Mouse (Mus musculus) forebrain, embryonic 11.5 days (tissue): ENCODE data around the gene Cmc2. TPM values are rescaled to one million over a fixed set of nuclear protein-coding genes. Genes with fewer than 3 reads are reported as not detected.

ENCODE experiments used
- ATAC-seq: fragments of 200-750 bp; cut with Nextera tagmentation; replicated peaks from 2 replicates; pipeline ENCODE4 v1.8.0; 2017; ENCODE audit warnings: moderate TSS enrichment; ENCODE audit not compliant: low FRiP score
- DNase-seq: peaks from one replicate; pipeline ENCODE4 v3.0.0-alpha.2; 2017; ENCODE audit warnings: low spot score
- H3K27ac ChIP-seq: fragments of 300-500 bp; sonication (generic); 2 replicates; pipeline ENCODE4 v1.5.1; 2014; ENCODE audit warnings: low read depth, low read length
- H3K27me3 ChIP-seq: fragments of 300-500 bp; sonication (generic); 2 replicates; pipeline ENCODE4 v1.6.1; 2014; ENCODE audit warnings: mild to moderate bottlenecking, low read length, mixed read lengths; ENCODE audit not compliant: control insufficient read depth, insufficient read depth
- H3K36me3 ChIP-seq: fragments of 300-500 bp; sonication (generic); 2 replicates; pipeline ENCODE4 v1.6.1; 2014; ENCODE audit warnings: mild to moderate bottlenecking, low read length, moderate library complexity, mixed read lengths; ENCODE audit not compliant: control insufficient read depth, insufficient read depth
- H3K4me1 ChIP-seq: fragments of 300-500 bp; sonication (generic); replicated peaks from 2 replicates; pipeline ENCODE4 v1.6.1; 2014; ENCODE audit warnings: low read length, mixed read lengths; ENCODE audit not compliant: control insufficient read depth, insufficient read depth
- H3K4me2 ChIP-seq: fragments of 300-500 bp; sonication (generic); 2 replicates; pipeline ENCODE4 v1.6.1; 2014; ENCODE audit warnings: low read depth, mild to moderate bottlenecking, low read length, moderate library complexity, mixed read lengths; ENCODE audit not compliant: severe bottlenecking
- H3K4me3 ChIP-seq: fragments of 300-500 bp; sonication (generic); 2 replicates; pipeline ENCODE4 v1.5.1; 2014; ENCODE audit warnings: low read depth, low read length
- H3K9ac ChIP-seq: fragments of 300-500 bp; sonication (generic); 2 replicates; pipeline ENCODE4 v1.6.1; 2014; ENCODE audit warnings: low read length
- H3K9me3 ChIP-seq: fragments of 300-500 bp; sonication (generic); 2 replicates; pipeline ENCODE4 v1.6.1; 2016; ENCODE audit warnings: low read length, mixed read lengths; ENCODE audit not compliant: control insufficient read depth
- WGBS: fragments of 180-500 bp; shearing (Covaris S2); extraction: QIAGEN DNeasy Blood & Tissue Kit; methylation state at CpG from one replicate; pipeline ENCODE4 v1.1.7; 2014; 5-methylcytosine and 5-hydroxymethylcytosine counted together
- polyA plus RNA-seq: library from polyadenylated mRNA; unstranded; fragments of >200 nt; fragmentation: Nextera tagmentation; extraction: Ambion mirVana; gene quantifications from 2 replicates; pipeline ENCODE4 v1.2.1, GENCODE M21; 2014

Cmc2 gene
- polyA plus RNA-seq, 1 experiment from 2014 or later, result 83.9 TPM

- H3K4me3 ChIP-seq, result no peak overlapping the region
- 88% methylated on average over 11 of the region's 11 CpGs for whole genome bisulfite sequencing
- ATAC-seq (no peak), DNase-seq (no peak)
- no peaks in the 10 kb centered on the region for H3K4me1 ChIP-seq
- H3K27ac ChIP-seq, result no peak overlapping the region
- no peaks in the 10 kb centered on the region for H3K9me3 ChIP-seq
- no peak overlapping the region for H3K4me2 ChIP-seq
- no peaks in the 10 kb centered on the region for H3K36me3 ChIP-seq
- no peak overlapping the region for H3K9ac ChIP-seq
- H3K27me3 ChIP-seq, result no peaks in the 10 kb centered on the region
These were observed 69.2 kb downstream of the Cmc2 start for GRCm38 (mm10) chr8:116852042-116852441.

GRCm38 (mm10) chr8:116848042-116848441, 73.2 kb downstream of the Cmc2 start:
- no peak for DNase-seq
- Histone ChIP-seq H3K4me2 (no peak overlapping the region), H3K4me1 (no peaks in the 10 kb centered on the region), H3K4me3 (no peak overlapping the region), H3K27me3 (no peaks in the 10 kb centered on the region), H3K27ac (no peak overlapping the region), H3K9ac (no peak overlapping the region), H3K9me3 (no peaks in the 10 kb centered on the region), H3K36me3 (no peaks in the 10 kb centered on the region)
- WGBS, result 87% methylated on average over 3 of the region's 3 CpGs
- no peak for ATAC-seq

GRCm38 (mm10) chr8:116842678-116843077, 78.6 kb downstream of the Cmc2 start:
- Histone ChIP-seq H3K36me3 (no peaks in the 10 kb centered on the region), H3K4me1 (no peaks in the 10 kb centered on the region), H3K27ac (no peak overlapping the region), H3K4me3 (no peak overlapping the region), H3K9ac (no peak overlapping the region), H3K27me3 (no peaks in the 10 kb centered on the region), H3K9me3 (no peaks in the 10 kb centered on the region), H3K4me2 (no peak overlapping the region)
- ATAC-seq, result no peak
- 91% methylated on average over 6 of the region's 6 CpGs for WGBS
- no peak for DNase-seq

Other genes with a start within 250 kb of the Cmc2 start
- 8.3 and 9.0 TPM in 2 replicates for gene Cdyl2, start 188.5 kb downstream of the Cmc2 start, polyA plus RNA-seq
- gene Cenpn, start 275 bp upstream of the Cmc2 start, polyA plus RNA-seq, result 58.3 and 59.5 TPM in 2 replicates
- 18.6 and 19.8 TPM in 2 replicates for gene Atmin, start 21.9 kb upstream of the Cmc2 start, polyA plus RNA-seq
- 2.8 and 4.4 TPM in 2 replicates for gene 1700030J22Rik, start 57.5 kb upstream of the Cmc2 start, polyA plus RNA-seq
- 159 and 166 TPM in 2 replicates for gene Gcsh, start 72.1 kb upstream of the Cmc2 start, polyA plus RNA-seq
- gene Pkd1l2, start 161.0 kb upstream of the Cmc2 start, polyA plus RNA-seq, result not detected in 2 replicates
- gene Bco1, start 174.4 kb upstream of the Cmc2 start, polyA plus RNA-seq, result 0.19 TPM in 1 of 2 replicates, not detected in the other
- gene Gan, start 236.7 kb upstream of the Cmc2 start, polyA plus RNA-seq, result 3.1 and 3.4 TPM in 2 replicates